21 mouse cellular contexts compared by ENCODE assay signal in genomic region chr5:125331811-125332210, GRCm38 (mm10). TPM values are rescaled to one million over a fixed set of nuclear protein-coding genes. Genes with fewer than 3 reads are reported as not detected.
A peak's percentile ranks its signal among the peaks of the same experiment; 100 is the strongest.
DNase-seq lines count a peak whose midpoint lies in the region; ATAC-seq and TF ChIP-seq lines count a peak whose summit lies in the region.
"Had no signal": no experiment of that assay in that cellular context is flagged by ENCODE, and none has a peak within 500 bp of the region (broad histone marks: within the 10 kb centered on the region; RNA-seq: fewer than 3 reads in every experiment).

No protein-coding gene starts in this region.

- no peaks in the 10 kb centered on the region for H3K36me3 ChIP-seq in heart, embryonic 11.5 days (ENCODE audit: control insufficient read depth, insufficient read depth, low read length)
- H3K36me3 ChIP-seq: midbrain, embryonic 13.5 days; neural tube, embryonic 12.5 days had no signal

- H3K9me3 ChIP-seq in heart, embryonic 11.5 days (replicated peaks; ENCODE audit: control insufficient read depth, low read length), result no peaks in the 10 kb centered on the region
- H3K9me3 ChIP-seq: G1E; midbrain, embryonic 13.5 days; neural tube, embryonic 12.5 days had no signal

- no peak for ATAC-seq in heart, embryonic 11.5 days (replicated peaks; ENCODE audit: insufficient number of reproducible peaks, low FRiP score, low TSS enrichment)
- ATAC-seq: activated CD4-positive, CD25-positive, alpha-beta regulatory T cell, adult 4 months; midbrain, embryonic 13.5 days had no signal

- peaks cover 43% of the 10 kb centered on the region for H3K4me1 ChIP-seq in heart, embryonic 11.5 days (ENCODE audit: control insufficient read depth, insufficient read depth, low read length)
- peaks cover 63% of the 10 kb centered on the region for H3K4me1 ChIP-seq in brown adipose tissue, adult 24 weeks (ENCODE audit: control insufficient read depth, insufficient read depth, insufficient read length, low read length)
- H3K4me1 ChIP-seq: neural tube, embryonic 12.5 days had no signal

- DNase-seq in adrenal gland, adult 2 months, result peak; percentile 17
- DNase-seq in adrenal gland, postnatal 25 days, result no peak
- no peak for DNase-seq in heart, postnatal 25 days (ENCODE audit: low spot score)
- no peak for DNase-seq in layer of hippocampus, adult 2 months (ENCODE audit: low spot score in 2 of 2)
- no peak for DNase-seq in layer of hippocampus, adult 18-20 months (ENCODE audit: low spot score in 2 of 2)
- DNase-seq in cerebellum, postnatal 14 days, result no peak
- DNase-seq: adrenal gland, postnatal 14 days; cerebellum, adult 11-12 months; cerebellum, postnatal 25 days; embryo, embryonic 11 days; gastrocnemius, postnatal 10 days; kidney, adult 8-10 months; layer of hippocampus, postnatal 36 days; right cerebral cortex, adult 18-20 months had no signal

- no peak overlapping the region for H3K4me3 ChIP-seq in heart, embryonic 11.5 days (ENCODE audit: low read depth, low read length)
- H3K4me3 ChIP-seq in layer of hippocampus, adult 2 months, result no peak overlapping the region
- no peak overlapping the region for H3K4me3 ChIP-seq in brown adipose tissue, adult 24 weeks (ENCODE audit: insufficient read depth, low read depth, low read length)
- H3K4me3 ChIP-seq: midbrain, embryonic 13.5 days; neural tube, embryonic 12.5 days had no signal

- no peak overlapping the region for H3K4me2 ChIP-seq in heart, embryonic 11.5 days
- H3K4me2 ChIP-seq: midbrain, embryonic 13.5 days; neural tube, embryonic 12.5 days had no signal

- 51% methylated on average over 3 of the region's 3 CpGs for WGBS in heart, embryonic 11.5 days (ENCODE audit: insufficient replicate concordance)

- TF ChIP-seq CTCF in layer of hippocampus, adult 2 months (conservative IDR thresholded peaks at IDR 0.05), result no peak

- intact Hi-C loops in heart, postnatal 25 days (cut with DNase I), result no loop called here

- H3K27me3 ChIP-seq in heart, embryonic 11.5 days (ENCODE audit: control insufficient read depth, insufficient read depth, low read length), result no peaks in the 10 kb centered on the region
- H3K27me3 ChIP-seq: midbrain, embryonic 13.5 days; neural tube, embryonic 12.5 days had no signal

- H3K27ac ChIP-seq in heart, embryonic 11.5 days (ENCODE audit: low read depth, low read length), result 0 out of 2 replicates have a peak overlapping the region, but pooled peaks have one; percentile 22
- 0 out of 2 replicates have a peak overlapping the region, but pooled peaks have one; percentile 39 for H3K27ac ChIP-seq in layer of hippocampus, adult 2 months
- peak overlapping the region; percentile 83 for H3K27ac ChIP-seq in brown adipose tissue, adult 24 weeks (replicated peaks; ENCODE audit: low read depth, low read length)
- H3K27ac ChIP-seq: liver, embryonic 14.5 days; midbrain, embryonic 13.5 days; neural tube, embryonic 12.5 days had no signal

- no peak overlapping the region for H3K9ac ChIP-seq in heart, embryonic 11.5 days (ENCODE audit: low read depth, low read length)
- H3K9ac ChIP-seq: liver, embryonic 14.5 days; midbrain, embryonic 13.5 days; neural tube, embryonic 12.5 days had no signal

RNA-seq across cellular contexts. Expression of gene Scarb1, which starts 9.1 kb away (rescaled TPM):
- total RNA-seq in adrenal gland, adult 2 months (2021), result 1,000 to 10,000 TPM; 2,436 to 2,553 TPM
- 2,348 and 2,822 TPM in 2 replicates for polyA plus RNA-seq in adrenal gland, adult 2 months (2012; rRNA removed)
- 1,988 and 2,596 TPM in 2 replicates for total RNA-seq in adrenal gland, postnatal 25 days (2021)
- 57.1 and 67.0 TPM in 2 replicates for polyA plus RNA-seq in heart, embryonic 11.5 days (2014; fragmentation: Nextera tagmentation; extraction: Ambion mirVana)
- total RNA-seq in heart, postnatal 25 days (2021), result 10 to 100 TPM; 29.6 to 35.2 TPM
- total RNA-seq in layer of hippocampus, adult 2 months (2021), result 10 to 100 TPM; 34.5 to 35.1 TPM
- total RNA-seq in layer of hippocampus, adult 18-20 months (2021), result 10 to 100 TPM; 29.4 to 32.7 TPM
- polyA plus RNA-seq in brown adipose tissue, adult 24 weeks (2012; ENCODE audit: insufficient read depth, insufficient read length, missing spikeins), result 18.6 and 30.7 TPM in 2 replicates

RNA-seq across cellular contexts. Expression of gene Gm10382, which starts 57.3 kb away (rescaled TPM):
- total RNA-seq in adrenal gland, adult 2 months (2021), result under 1 TPM; 0.23 to 0.24 TPM
- 0.26 and 0.50 TPM in 2 replicates for polyA plus RNA-seq in adrenal gland, adult 2 months (2012; rRNA removed)
- not detected in 2 replicates for total RNA-seq in adrenal gland, postnatal 25 days (2021)
- 0.42 TPM in 1 of 2 replicates, not detected in the other for polyA plus RNA-seq in heart, embryonic 11.5 days (2014; fragmentation: Nextera tagmentation; extraction: Ambion mirVana)
- under 1 TPM in 1 of 2 experiments, not detected in 1; 0.22 TPM for total RNA-seq in heart, postnatal 25 days (2021)
- not detected for total RNA-seq in layer of hippocampus, adult 2 months (2021)
- under 1 TPM in 1 of 2 experiments, not detected in 1; 0.46 TPM for total RNA-seq in layer of hippocampus, adult 18-20 months (2021)
- polyA plus RNA-seq in brown adipose tissue, adult 24 weeks (2012; ENCODE audit: insufficient read depth, insufficient read length, missing spikeins), result not detected in 2 replicates
- total RNA-seq: G1E; layer of hippocampus, postnatal 36 days had no signal

RNA-seq across cellular contexts. Expression of gene Ubc, which starts 58.2 kb away (rescaled TPM):
- 1,000 to 10,000 TPM; 1,333 to 2,925 TPM for total RNA-seq in adrenal gland, adult 2 months (2021)
- 634 and 889 TPM in 2 replicates for polyA plus RNA-seq in adrenal gland, adult 2 months (2012; rRNA removed)
- 1,462 and 1,631 TPM in 2 replicates for total RNA-seq in adrenal gland, postnatal 25 days (2021)
- polyA plus RNA-seq in heart, embryonic 11.5 days (2014; fragmentation: Nextera tagmentation; extraction: Ambion mirVana), result 833 and 922 TPM in 2 replicates
- 1,000 to 10,000 TPM in 1 of 2 experiments, 100 to 1,000 TPM in 1; 907 to 1,197 TPM for total RNA-seq in heart, postnatal 25 days (2021)
- 100 to 1,000 TPM; 713 to 818 TPM for total RNA-seq in layer of hippocampus, adult 2 months (2021)
- 100 to 1,000 TPM; 754 to 818 TPM for total RNA-seq in layer of hippocampus, adult 18-20 months (2021)
- polyA plus RNA-seq in brown adipose tissue, adult 24 weeks (2012; ENCODE audit: insufficient read depth, insufficient read length, missing spikeins), result 692 and 1,079 TPM in 2 replicates

Comparison
In these comparisons a context has a peak if more than half of its experiments do, and no peak if none do; other contexts are left out.
1. H3K27ac ChIP-seq: peak in every context shown above with its lines; median percentile 83 in brown adipose tissue, adult 24 weeks; 39 in layer of hippocampus, adult 2 months; 22 in heart, embryonic 11.5 days.
2. RNA of gene Scarb1, which starts 9.1 kb away (total RNA-seq): 2,436 to 2,553 TPM in adrenal gland, adult 2 months and 1,988 to 2,596 TPM in adrenal gland, postnatal 25 days; 29.6 to 35.2 TPM in heart, postnatal 25 days, 34.5 to 35.1 TPM in layer of hippocampus, adult 2 months and 29.4 to 32.7 TPM in layer of hippocampus, adult 18-20 months; every median in the first group is over 10 times any median in the second.